Mouse (Mus musculus): ENCODE results near the gene Thsd7a.
A peak's percentile ranks its signal among the peaks of the same experiment; 100 is the strongest.

Gene Thsd7a

GRCm38 (mm10) chr6:12393574-12394380 is 355.4 kb downstream of the Thsd7a start:
- DNase-seq (ENCODE audit: low read depth, low spot score) = no peak

- DNase-seq (ENCODE audit: low read depth, low spot score) = no peak
These were observed 362.5 kb downstream of the Thsd7a start for GRCm38 (mm10) chr6:12386731-12387130.

GRCm38 (mm10) chr6:12385591-12385990 is 363.6 kb downstream of the Thsd7a start:
- DNase-seq (ENCODE audit: low read depth, low spot score) = no peak

GRCm38 (mm10) chr6:12381136-12381778 is 368.0 kb downstream of the Thsd7a start:
- DNase-seq (ENCODE audit: low read depth, low spot score) = no peak

GRCm38 (mm10) chr6:12380717-12381116 is 368.5 kb downstream of the Thsd7a start:
- no peak for DNase-seq (ENCODE audit: low read depth, low spot score)

- DNase-seq (ENCODE audit: low read depth, low spot score) = peak; percentile 62
These were observed 390.5 kb downstream of the Thsd7a start for GRCm38 (mm10) chr6:12358737-12359136.

- DNase-seq (ENCODE audit: low read depth, low spot score) = no peak
These were observed 395.6 kb downstream of the Thsd7a start for GRCm38 (mm10) chr6:12353573-12353972.

GRCm38 (mm10) chr6:12352165-12352719 is 397.0 kb downstream of the Thsd7a start:
- DNase-seq (ENCODE audit: low read depth, low spot score) = no peak

GRCm38 (mm10) chr6:12350753-12351152 is 398.5 kb downstream of the Thsd7a start:
- DNase-seq (ENCODE audit: low read depth, low spot score) = no peak

GRCm38 (mm10) chr6:12349105-12349759 is 400.0 kb downstream of the Thsd7a start:
- no peak for DNase-seq (ENCODE audit: low read depth, low spot score)

GRCm38 (mm10) chr6:12348667-12349066 is 400.5 kb downstream of the Thsd7a start:
- no peak for DNase-seq (ENCODE audit: low read depth, low spot score)

- DNase-seq (ENCODE audit: low read depth, low spot score) = no peak
These were observed 412.3 kb downstream of the Thsd7a start for GRCm38 (mm10) chr6:12336590-12337584.

GRCm38 (mm10) chr6:12315070-12315909 is 433.9 kb downstream of the Thsd7a start:
- DNase-seq (ENCODE audit: low read depth, low spot score) = peak; percentile 30

GRCm38 (mm10) chr6:12307502-12307901 is 441.7 kb downstream of the Thsd7a start:
- no peak for DNase-seq (ENCODE audit: low read depth, low spot score)

- DNase-seq (ENCODE audit: low read depth, low spot score) = no peak
These were observed 486.4 kb downstream of the Thsd7a start for GRCm38 (mm10) chr6:12262641-12263400.
